Mouse (Mus musculus) heart, postnatal 0 days (tissue): ENCODE results near the gene Usp48.

Experiments
- CTCF ChIP-seq: IDR thresholded peaks from 2 replicates; pipeline ENCODE4 v1.5.1; 2016; ENCODE audit warnings: antibody characterized with exemption, control low read depth, low read depth
- EP300 ChIP-seq: IDR thresholded peaks from 2 replicates; pipeline ENCODE4 v1.6.1; 2016; ENCODE audit warnings: antibody characterized with exemption, low read depth

DNA sequence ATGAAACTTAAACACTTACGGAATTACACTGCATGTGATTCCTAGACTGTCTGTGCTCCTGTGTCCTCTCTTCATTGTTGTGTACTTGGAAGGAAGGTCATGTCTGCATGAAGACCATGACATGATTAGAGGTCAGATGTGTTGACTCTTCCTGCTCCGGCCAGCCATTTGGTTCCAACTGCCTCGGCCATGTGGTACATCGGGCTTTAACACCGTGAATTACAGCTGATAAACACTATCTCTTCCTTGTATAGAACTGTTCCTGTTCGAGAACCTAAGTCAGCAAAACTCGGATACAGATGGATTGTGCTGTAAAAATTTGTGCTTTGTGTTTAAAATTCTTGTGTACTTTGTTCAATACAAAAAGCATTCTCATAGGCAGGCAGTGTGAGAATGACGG lies 29.3 kb downstream of the Usp48 start:
- no peak for TF ChIP-seq CTCF
- no peak for TF ChIP-seq EP300
